Mouse (Mus musculus) heart, adult 8-10 months (tissue): ENCODE measurements around the gene Popdc2. TPM values are rescaled to one million over a fixed set of nuclear protein-coding genes. Genes with fewer than 3 reads are reported as not detected.

Experiments
- DNase-seq: peaks from one replicate; pipeline ENCODE4 v3.0.0; 2022; ENCODE audit warnings: low spot score
- total RNA-seq, 4 experiments: library from RNA; stranded (reverse); gene quantifications; 2 replicates each; pipeline ENCODE4 v1.2.4; 2022

Gene Popdc2
- total RNA-seq, 4 experiments from 2014 or later: 451 to 631 (median 553) TPM

DNA sequence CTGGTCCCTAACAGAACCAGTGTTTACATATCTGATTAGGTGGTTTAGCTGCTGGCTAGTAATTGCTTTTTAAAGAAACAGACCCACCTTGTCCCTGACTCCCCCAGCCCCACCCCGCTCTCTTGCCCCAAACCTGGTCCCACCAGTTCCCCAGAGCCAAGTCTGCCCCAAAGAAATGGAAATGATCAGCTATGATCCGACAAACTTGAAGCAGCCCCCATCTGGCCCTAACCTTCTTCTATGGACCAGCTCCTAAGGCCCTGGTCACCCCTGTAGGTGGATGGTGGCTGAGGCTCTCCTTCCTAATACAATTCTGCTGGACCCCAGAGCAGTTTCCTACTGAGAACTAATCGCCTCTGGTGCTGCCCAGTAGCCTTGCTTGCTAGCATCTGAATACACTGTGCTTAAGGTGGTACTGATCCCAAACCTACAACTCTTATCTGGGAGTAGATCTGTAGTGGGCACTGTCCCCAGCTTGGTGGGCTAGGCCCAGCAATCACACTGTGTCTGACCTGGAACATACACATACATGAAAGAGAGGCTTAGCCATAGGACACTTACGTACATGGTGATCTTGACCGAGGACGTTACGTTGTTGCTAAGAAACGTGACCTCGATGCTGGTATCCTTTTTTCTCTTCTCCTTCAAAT is 38.4 kb downstream of the Popdc2 start:
- no peak for DNase-seq

DNA sequence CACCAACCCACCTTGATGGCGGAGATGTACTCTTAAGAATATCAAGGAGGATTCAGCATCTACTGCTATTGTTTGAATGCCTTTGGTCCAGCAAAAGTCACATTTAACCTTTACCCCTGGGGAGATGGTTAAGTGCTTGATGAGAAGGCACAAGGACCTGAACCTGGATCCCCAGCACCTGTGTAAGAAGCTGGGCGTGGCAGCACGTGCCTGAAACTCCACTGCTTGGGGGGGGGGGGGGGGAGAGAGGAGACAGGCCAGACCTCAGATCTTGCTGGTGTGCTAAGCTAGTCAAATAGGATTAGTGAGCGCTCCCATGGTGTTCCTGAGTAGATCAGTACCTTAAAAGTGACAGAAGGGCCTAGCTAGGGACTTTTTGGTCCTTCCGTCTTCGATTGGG is 39.5 kb downstream of the Popdc2 start:
- DNase-seq: no peak

DNA sequence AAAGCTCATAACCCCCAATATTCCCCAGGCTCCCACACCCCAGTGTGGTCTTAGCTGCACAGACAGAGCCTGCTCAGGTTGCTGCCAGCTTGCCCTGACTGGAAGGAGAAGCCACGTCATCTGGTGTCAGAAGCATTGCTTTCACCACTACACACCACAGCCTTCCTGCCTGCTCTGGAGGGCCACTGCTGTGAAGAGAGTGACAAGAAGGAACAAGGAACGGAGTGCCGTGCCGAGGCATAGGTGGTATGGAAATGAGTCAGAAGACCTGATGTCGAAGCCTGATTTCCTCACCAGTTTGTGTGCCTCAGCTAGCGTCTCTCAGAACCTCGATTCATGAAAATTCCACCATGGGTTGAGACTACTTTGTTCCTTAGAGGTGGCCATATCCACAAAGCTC is 41.6 kb downstream of the Popdc2 start:
- DNase-seq: no peak

DNA sequence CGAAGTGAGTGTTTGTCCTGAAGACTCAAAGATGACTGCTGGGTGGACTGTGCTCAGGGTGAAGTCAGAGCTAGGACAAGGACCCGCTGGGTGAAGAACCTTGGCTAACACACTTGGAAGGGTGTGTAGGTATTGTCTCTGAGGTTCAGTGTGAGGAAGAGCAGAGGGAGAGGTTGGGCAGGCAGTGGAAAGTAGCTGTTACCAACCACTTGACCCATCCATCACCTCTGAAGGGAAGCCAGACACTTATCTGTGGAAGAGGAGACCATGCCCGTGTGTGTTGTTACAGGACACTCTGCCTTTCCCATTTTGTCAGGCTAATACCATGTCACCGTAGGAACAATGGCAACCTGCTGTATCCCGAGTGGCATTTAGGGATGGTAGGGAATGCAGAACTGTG is 44.3 kb downstream of the Popdc2 start:
- DNase-seq: no peak

DNA sequence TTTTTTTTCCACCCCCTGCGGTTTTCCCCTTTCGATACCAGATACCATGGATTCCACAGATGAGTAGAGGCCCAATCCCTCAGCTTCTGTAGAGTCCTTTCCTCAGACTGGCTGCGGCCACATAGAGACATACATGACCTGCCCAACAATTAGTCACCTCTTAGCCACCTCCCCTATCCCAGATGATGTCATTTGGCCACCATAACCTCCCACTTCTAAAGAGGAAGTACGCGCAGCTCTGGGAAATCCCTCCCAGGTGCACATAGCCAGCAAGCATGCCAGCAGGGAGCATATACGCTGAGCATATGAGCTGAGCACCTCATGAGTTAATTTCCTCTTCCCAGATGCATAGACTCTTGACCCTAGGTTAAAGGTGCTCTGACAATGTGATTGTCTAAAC is 44.7 kb downstream of the Popdc2 start:
- DNase-seq: no peak

DNA sequence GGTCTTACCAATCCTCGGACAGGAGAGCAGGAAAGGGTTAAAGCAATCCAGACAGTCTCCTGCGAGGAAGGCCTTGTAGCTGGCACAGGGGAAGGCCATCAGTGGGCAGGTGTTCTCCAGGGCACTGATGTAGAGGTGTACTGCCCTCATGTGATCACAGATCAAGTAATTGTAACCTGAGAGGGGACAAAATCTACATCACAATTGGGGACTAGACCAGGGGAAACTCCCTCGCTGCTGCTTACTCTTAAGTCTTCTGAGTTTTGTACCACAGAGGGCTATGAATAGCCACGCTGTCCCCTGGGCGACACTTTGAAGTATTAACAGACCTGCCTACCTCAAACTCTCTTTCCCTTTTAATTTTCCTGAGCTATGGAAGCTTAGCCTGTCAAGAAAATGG is 45.6 kb downstream of the Popdc2 start:
- no peak for DNase-seq

DNA sequence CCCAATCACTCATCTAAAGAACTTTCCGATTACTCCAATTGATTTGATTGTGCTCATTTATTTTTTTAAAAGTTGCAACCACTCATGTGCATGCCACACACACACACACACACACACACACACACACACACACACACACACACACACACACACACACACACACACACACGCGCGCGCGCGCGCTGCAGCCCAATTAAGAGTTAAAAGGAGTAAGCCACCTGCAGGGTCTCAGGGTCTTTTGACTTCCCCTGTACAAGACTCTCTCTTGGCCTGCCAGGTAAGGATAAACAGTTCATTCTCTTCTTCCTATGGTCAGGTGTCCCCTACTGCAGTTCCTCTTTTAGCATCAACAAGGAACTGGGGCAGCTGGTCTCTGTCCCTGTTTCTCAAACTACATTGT is 46.4 kb downstream of the Popdc2 start:
- DNase-seq: no peak

DNA sequence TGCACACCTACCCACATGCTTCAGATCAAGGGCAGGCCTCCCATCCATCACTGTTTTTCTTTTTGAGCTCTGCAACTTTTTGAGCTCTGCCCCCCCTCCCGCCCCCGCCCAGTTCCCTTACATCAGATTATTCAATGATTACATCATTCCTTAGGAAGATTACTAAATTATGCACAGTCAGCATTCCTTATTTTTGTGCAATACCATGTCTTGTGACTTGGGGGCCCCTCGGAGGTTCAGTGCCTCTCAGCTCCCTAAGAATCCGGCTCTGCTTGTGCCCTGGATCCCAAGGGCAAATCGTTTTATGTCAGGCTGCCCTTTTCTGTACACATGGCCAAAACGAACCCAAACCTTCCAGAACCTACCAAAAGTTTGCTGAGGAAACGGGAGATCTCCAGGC is 52.9 kb downstream of the Popdc2 start:
- no peak for DNase-seq

DNA sequence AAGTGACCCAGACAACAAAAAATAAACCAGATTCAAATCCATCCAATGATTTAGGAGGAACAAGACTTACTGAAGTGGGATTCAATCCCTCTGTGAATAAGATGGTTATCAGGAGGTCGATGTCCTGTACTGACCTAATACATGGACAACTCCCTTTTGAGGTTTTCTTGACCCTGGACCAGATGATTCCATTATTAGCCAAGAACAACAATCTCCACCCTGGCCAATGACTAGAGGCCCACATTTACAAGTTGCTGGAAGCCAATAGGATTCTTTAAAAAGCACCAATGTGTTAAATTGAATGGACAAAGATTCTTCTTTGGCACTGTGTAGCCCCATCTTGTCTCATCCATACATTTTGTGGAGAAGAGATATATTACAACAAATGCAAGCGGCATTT is 63.4 kb downstream of the Popdc2 start:
- peak; percentile 53 for DNase-seq

DNA sequence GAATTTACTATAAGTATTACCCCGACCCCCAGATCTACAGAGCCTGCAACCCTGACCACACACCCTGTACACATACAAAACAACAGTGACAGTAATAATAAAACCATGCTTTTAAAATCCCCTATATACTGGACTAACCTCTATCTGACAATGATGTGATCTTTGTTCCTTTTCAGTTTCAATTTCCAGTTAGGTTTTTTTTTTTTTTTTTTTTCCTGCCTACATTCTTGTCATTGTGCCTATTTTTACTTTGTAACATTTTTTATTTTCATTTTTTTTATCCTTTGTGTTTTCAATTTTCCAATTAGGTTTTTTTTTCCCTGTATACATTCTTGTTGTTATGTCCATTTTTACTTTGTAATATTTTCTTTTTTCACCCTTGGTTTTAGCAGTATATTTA is 63.8 kb downstream of the Popdc2 start:
- DNase-seq: no peak

Other genes starting within 250 kb of the Popdc2 start
- not detected for gene Nr1i2, start 67.4 kb upstream of the Popdc2 start, total RNA-seq
- gene Maats1, start 20.1 kb upstream of the Popdc2 start, total RNA-seq: not detected
- gene Cox17, start 15.2 kb upstream of the Popdc2 start, total RNA-seq: 100 to 1,000 TPM; 269 to 387 (median 331) TPM
- gene Gm21987, start 15.2 kb upstream of the Popdc2 start, total RNA-seq: not detected
- 10 to 100 TPM in 3 of 4 experiments, 1 to 10 TPM in 1; 5.9 to 12.0 (median 10.6) TPM for gene Pla1a, start 70.9 kb downstream of the Popdc2 start, total RNA-seq
- gene Adprh, start 90.5 kb downstream of the Popdc2 start, total RNA-seq: 10 to 100 TPM; 23.8 to 24.8 (median 24.0) TPM
- 1 to 10 TPM in 1 of 4 experiments, under 1 TPM in 3; 0.54 to 1.3 (median 0.77) TPM for gene Cd80, start 93.4 kb downstream of the Popdc2 start, total RNA-seq
- gene Timmdc1, start 160.5 kb downstream of the Popdc2 start, total RNA-seq: 10 to 100 TPM; 63.6 to 71.6 (median 66.7) TPM
- 10 to 100 TPM; 10.7 to 12.3 (median 11.2) TPM for gene Poglut1, start 188.0 kb downstream of the Popdc2 start, total RNA-seq
- 10 to 100 TPM; 16.0 to 23.6 (median 17.4) TPM for gene Tmem39a, start 196.5 kb downstream of the Popdc2 start, total RNA-seq